Mouse (Mus musculus) thymus, adult 18-20 months (tissue): ENCODE data around the gene Asap3.

ENCODE experiments used
- DNase-seq, 2 experiments: peaks; one replicate each; pipeline ENCODE4 v3.0.0; 2022; ENCODE audit warnings: mixed read lengths in 2 of 2

Gene Asap3

DNA sequence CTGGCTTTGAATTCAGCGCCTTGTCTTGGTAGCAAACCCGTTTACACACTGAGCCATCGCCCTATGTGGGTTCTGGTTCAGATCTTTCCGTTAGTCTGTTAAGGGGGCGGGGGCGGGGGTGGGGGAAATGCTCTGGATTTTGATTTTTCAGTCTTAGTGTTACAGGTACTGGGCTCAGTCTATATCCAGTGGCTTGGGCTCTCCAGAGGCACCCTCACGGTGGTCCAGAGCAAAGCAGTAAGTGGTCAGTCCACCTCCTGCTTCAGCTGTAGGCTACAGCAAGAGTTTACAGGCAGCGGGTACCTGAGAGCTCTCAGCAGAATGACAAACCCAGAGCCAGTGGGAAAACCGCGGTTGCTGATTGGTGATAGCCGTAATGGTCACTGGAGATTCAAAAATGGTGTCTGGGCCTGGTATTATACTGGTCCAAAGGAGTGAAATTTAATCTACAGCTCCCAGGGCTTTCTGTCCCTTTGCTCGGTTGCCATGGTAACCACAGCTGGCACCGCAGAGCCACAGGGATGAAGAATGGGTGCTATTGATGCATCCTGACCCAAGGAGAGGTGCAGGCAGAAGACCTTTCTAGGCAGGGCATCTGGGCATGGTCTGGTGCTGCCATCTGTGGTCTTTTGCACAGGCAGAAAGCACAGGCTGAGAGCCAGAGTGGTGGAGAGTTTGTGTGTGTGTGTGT lies 17.5 kb downstream of the Asap3 start:
- DNase-seq: no peak

DNA sequence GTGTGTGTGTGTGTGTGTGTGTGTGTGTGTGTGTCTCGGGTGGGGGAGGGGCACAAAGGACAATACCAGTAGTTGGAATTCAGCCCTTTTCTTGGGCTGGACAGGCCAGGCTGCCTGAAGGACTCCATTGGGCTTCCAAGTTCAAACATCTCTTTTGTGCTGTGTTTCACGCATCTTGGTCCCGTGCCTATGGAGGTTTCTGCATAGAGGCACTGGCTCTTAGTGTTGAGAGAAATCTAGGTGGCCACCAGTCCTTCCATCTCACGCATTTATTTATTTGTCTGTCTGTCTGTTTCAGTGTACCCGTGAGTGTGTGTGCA lies 18.0 kb downstream of the Asap3 start:
- DNase-seq: no peak

DNA sequence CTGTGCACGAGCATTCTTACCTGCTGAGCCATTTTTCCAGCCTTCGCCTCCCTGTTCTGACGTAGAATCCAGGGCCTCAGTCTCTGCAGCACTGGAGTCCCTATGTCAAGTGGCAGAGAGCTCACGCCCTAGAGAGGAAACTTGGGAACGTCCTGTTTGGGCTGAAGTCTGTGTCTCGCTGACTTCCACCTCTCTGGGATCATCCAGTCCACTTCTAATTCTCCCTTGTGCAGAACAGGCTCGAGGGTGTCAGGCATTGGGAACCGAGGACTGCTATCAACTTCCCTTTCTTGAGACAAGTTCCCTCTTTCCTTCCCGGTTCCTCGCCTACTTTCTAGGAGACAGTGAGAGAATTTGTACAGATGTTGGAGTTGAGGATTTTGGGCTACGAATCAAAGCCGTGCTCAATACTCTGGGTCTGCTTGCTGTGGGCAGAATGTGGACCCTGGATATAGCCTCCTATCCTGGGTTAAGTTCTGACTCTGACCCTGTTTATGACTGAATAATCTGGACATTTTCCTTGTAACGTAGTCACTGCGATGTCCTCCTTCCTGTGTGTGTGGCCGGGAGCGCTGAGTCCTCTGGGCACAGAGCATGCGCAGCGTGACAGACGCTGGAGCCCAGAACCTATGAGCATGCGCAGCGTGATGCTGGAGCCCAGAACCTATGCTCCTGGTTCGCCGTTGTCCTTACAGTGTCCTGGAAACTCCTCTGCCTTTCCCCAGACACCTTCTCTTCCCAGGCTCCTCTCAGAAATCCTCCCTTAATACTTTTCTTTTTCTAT lies 18.7 kb downstream of the Asap3 start:
- no peak for DNase-seq

DNA sequence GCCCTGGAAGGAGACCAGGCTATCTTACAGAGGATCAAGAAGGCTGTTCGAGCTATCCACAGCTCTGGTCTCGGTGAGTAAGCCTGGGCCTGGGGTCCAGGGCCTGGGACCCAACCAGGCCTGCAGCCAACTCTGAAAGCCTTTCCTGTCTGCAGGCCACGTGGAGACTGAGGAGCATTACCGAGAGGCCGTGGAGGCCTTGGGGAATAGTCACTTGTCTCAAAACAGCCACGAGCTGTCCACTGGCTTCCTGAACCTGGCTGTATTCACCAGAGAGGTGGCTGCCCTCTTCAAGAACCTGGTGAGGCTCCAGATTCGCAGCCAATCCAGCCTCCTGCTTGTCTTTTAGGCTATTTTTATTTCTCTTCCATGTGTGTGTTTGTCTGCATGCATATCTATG lies 21.2 kb downstream of the Asap3 start:
- no peak for DNase-seq

DNA sequence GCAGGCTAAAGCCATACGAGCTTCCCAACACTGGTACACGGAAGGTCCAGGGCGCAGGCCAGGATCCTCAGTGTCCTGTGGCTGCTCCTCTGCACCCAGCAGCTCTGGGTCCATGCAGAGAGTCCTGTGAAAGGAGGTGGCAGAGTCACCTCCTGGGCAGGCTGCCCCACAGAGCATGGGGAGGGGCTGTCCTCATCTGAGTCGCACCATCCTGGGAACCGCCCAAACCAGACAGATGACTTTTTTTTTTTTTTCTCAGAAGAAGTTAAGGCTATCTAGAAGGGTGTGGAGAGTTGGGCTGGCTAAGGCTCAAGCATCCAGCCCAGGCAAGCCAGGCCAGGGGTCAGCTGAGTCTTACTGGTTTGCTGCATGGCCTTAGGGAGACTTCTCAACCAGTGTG lies 22.5 kb downstream of the Asap3 start:
- DNase-seq: no peak

DNA sequence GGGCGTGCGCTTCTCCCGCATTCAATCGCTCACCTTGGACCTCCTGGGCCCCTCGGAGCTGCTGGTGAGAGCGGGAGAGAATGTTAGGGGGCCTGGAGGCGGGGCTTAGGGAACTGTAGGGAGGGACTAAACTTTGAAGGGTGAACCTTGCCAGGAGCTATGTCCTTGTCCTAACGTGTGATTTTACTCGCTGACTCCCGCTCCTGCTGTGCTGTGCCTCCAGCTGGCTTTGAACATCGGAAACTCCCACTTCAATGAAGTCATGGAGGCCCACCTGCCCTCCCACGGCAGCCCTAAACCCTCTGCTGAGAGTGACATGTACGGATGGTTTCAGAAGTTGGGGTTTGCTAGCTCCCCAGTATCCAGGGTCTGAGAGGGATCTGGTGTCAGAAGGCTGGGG lies 32.5 kb downstream of the Asap3 start:
- no peak for DNase-seq

DNA sequence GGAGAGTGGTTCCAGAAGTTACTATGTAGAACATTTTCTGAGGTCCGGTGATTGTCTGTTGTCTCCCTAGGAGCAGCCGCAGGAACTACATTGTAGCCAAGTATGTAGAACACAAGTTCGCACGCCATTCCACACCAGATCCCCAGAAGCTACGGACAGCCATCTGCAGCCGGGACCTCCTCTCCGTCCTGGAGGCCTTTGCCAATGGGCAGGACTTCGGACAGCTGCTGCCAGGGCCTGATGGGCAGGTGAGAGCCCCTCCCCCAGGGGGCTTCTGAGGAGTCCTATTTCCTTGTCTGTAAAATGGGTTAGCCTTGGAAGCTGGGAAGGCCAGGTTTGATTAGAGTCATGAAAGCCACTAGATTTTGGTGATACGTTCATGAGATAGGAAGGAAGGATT lies 32.9 kb downstream of the Asap3 start:
- DNase-seq: no peak

DNA sequence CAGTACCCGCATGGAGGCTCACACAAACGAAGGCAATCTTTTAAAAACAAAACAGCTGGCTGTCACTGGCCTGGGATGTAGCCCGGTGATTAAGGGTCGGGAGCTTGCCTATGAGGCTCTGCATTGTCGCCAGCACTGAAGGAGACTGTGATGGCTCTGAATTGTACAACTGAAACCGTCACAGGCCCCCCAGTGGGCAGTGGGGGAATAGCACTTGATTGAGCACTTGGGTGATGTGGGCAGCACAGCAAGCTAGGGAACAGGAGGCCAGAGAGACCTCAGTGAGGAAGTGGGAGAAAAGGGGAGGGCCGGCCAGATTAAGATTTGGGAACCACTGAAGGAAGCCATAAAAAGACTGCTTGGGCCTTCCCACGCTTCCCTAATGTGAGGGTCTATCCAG lies 33.5 kb downstream of the Asap3 start:
- peak; percentile 55 to 56 for DNase-seq

DNA sequence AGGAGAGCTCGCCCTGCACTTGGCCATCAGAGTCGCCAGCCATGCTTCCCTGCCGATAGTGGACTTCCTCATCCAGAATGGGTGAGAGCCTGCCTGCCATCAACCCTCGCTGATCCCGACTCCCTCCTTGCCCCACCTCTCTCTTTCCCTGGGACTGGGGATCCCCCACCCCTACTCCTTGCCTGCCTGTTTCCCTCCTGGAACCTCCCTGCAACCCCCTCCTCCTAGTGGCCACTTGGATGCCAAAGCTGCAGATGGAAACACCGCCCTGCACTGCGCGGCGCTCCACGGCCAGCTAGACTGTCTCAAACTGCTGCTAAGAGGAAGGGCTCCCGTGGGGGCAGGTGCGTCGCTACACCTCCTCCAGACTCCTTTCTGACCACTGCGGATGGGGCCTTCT lies 34.0 kb downstream of the Asap3 start:
- DNase-seq: no peak

DNA sequence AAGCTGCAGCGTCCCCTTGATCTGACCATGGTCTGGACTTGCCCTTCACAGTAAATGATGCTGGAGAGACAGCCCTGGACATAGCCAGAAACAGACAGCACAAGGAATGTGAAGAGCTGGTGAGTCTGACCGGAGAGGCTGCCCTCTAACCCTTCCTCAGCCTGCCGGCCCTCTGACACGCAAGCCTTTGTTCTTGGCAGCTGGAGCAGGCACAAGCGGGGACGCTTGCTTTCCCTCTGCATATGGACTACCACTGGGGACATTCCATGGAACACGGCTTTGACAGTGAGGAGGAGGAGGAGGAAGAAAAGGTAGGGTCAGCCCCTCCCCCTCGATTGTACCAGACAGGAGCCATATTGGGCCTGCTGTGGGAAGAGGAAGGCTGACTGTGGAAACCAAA lies 34.8 kb downstream of the Asap3 start:
- no peak for DNase-seq

DNA sequence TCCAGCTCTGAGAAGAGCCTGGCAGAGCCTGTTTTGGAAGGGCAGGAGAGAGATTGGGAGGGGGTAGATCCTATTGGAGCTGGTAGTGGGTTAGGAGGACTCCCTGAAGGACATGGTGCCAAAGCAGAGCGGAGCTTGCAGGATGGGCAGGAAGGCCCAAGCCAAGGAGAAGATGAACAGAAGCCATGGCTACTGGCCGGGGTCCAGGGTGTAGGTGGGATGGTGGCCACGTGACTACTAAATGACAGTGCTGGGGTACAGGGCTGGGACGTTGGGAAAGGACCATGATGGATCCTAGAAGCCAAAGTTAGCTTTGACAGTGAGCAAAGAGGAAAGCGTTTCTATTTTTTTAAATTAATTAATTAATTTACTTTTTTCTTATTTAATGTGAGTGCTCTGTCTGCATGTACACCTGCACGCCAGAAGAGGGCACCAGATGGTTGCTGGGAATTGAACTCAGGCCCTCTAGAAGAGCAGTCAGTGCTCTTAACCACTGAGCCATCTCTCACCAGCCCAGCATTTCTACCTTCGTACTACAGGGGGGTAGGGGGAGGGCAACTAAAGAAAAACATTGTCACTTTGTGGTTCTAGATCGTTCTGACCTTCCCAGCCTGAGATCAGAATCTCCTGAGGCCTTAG lies 36.0 kb downstream of the Asap3 start:
- no peak for DNase-seq

DNA sequence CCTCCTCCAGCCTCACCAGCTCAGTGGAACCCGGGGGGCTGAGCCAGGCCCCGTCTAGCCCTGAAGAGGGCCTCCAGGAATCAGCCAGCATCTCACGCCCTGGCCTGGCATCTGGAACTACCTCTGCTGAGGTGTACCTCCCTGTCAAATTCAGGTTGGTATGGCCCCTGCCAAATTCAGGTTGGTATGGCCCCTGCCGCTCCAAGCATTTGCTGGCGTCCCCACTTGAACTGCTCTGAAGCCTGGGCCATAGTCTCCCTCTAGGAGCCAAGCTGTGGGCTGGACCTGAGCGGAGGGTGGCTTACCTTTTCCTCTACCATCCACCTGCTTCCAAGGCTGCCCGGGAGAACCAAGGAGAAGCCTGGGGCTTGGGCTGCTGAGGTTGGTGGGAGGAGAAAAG lies 36.6 kb downstream of the Asap3 start:
- no peak for DNase-seq

DNA sequence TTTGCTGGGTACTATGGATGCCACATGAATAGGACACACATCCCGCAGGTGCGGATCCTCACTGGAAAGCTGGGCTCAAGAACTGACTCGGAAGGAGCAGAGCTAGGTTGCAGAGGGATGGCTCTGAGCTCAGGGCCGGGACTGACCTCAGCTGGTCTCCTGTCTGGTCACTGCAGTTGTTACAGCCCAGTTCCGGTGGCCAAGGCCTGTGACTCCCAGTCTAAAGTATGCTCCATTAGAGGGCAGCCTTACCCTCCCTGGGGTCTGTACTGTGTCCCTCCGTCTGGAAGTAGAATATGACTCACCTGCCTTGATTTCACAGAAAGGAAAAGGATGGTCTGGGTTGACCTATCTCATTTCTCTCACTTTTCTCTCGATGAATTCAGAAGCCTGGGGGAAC lies 38.0 kb downstream of the Asap3 start:
- no peak for DNase-seq

DNA sequence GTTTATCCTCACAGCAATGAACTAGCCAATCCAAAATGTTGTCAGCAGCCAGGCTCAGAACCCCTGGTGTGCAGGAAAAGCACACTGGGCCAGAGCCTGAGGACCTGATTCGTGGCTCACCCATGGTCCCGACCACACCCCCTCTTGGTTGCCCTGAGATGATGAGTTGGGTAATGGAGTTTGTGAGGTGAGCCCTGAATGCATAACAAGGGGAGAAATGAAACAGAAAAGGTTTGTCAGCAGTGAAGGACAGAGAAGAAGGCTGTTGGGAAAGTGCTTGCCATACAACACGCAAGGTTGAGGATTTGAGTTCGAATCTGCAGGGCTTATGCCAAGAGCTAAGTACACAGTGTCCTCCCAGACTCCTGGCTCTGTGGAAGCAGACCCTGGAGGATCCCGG lies 39.5 kb downstream of the Asap3 start:
- DNase-seq: no peak

DNA sequence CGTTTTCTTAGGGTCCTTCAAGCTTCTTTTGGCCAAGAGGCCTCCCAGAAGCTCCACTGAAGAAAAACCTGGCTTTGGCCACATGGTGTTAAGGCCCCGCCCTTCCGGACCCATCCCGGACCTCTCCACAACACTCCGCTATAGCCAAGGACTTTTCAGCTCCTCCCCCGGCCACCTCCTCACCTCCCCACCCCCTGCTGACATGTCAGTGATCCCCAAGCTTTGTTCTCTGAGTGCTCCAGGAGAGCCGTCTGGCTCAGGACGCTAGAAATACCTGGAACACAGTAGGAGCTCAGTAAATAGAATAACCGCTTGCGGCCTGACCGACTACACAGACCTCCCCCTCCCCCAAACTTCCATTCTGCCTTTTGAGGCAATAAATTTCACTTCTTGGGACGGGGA lies 40.4 kb downstream of the Asap3 start:
- DNase-seq: no peak

DNA sequence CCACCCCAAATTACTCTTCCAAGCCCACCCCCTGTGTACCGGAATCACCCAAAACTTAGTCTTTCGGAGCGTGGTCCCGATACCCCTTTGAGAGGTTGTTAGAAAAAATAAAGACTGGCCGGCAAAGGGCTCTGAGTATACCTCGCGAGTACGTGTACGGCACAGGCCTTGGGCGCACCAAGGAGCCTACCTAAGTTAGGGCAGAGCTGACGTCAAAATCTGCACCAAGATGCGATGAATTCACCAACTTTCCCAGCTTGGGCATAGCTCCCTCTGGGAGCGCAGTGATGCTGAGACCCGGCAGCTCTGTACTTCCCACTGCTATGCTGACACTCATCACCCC lies 41.2 kb downstream of the Asap3 start:
- no peak for DNase-seq

DNA sequence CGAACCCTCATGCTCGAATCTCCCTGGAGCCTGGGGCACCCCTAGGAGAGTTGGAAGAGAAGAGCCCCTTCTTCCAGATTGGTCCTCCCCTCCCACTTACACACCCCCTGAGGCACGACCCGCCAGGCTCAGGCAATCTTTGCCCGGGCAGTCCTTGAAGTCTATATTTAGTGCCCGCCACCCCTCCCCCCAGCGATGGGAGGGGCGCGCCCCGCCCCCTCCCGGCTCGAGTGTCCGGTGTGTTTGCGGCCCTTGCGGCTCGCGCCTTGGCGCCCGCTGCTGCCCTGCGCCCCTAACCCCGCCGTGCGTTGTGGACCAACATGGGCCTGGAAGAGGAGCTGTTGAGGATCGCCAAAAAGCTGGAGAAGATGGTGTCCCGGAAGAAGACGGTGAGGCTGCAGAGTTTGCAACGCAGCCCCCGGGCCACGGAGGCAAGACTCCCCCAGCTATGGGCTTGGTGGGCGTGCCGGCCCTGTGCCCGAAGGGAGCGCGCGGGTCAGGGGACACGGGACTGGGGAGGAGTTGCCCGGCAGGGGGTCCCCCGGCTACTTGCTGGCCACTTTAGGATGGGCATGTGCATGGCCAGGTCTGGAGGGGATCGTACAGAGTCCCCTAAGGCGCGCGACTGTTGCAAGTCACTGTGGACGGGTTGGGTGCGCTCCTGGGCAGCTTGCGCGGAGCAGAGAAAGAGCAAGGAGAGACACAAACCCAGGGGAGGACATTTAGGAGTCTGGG lies 41.7 kb downstream of the Asap3 start, which contains the start of gene Tcea3:
Tcea3 (plus strand) TSS at position 1 of the 735 bp plus-strand sequence.
- no peak for DNase-seq

DNA sequence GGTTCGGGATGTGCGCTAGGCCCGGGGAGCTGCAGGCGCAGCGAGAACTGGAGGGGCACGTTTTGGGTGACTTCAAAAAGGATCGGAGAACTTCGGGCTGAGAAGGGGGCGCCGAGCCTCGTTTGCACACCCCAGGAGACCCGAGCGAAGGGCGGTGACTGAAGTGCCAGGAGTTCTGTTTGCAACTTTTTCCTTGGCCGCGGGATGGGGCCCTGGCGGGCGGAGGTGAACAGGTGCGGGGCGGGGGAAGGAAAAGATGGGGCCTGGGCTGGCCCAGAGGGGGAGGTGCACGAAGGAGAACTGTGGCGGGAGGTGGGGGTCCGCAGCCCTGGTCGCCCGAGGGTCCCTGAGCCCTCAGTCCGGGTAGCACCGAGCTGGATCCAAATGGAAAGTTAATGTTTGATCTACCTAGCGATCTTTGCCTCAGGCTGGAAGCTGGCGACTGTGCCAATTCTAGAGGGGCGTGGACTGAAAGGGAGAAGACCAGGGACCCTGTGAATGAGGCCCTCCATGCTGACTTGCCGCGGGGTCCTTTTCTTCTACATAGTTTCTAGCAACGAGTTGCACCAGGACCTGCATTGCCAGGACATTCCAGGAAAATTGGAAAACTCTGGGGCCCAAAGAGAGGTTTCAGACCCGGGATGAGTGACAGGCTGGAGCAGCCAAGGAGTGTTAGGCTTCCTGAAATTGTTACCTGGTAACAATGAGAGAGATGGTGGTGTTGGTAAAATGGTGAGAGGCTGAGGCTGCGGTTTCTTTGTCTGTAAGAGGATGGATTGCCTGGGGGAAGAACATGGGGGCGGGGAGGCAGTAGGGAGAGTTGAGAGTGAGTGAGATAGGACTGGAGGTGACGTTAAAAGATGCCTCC lies 42.5 kb downstream of the Asap3 start:
- DNase-seq: no peak

DNA sequence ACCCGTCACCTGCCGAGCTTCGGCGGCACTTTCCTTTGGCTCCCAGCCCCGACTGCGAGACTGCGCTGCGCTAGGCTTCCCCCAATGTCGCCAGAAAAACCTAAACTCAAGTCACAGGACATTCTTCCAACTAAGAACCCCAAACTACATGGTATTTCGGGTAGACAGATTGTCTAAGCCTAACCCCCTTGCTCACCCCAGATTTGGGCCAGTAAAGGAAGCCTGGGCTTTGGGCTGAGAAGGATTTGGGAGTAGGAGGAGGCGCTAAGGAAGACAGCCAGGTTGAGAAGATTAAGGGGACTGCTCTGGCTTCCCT lies 43.1 kb downstream of the Asap3 start:
- DNase-seq: no peak

DNA sequence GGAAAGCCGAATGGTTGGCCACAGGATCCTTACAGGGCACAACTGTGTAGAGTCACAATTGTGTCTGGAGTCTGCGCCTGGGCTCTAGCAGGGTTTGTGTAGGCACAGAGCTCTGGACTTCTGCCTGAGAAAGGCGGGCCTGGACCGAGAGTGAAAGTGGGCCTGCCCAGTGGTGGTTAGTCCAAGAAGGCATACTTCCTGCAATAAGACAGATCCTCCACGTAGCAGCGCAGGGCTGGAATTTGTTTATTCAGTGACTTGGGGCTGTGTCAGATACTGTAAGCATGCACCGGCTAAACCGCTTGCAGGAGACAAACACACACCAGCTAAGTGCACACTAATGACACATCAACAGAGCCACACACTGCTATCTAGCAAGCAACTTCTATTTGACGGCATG lies 43.6 kb downstream of the Asap3 start:
- DNase-seq: no peak

DNA sequence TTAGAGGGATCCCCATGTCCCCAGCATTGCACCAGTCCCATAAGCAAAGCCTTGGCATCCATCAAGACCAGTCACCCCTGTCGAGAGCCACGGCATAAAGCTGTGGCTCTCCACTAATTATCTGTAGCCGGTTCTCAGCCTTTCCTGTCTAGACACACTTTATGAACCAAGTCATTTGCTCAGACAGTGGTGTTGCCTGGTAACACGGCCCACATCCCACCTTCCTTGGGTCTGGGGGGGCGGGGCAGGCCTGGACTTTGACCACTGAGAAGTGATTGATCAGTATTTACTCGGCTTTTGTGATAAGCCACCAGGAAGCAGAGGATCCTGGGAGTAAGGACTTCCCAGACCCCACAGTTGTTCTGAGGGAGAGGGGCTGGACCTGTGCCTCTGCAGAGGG lies 49.8 kb downstream of the Asap3 start:
- DNase-seq: no peak

DNA sequence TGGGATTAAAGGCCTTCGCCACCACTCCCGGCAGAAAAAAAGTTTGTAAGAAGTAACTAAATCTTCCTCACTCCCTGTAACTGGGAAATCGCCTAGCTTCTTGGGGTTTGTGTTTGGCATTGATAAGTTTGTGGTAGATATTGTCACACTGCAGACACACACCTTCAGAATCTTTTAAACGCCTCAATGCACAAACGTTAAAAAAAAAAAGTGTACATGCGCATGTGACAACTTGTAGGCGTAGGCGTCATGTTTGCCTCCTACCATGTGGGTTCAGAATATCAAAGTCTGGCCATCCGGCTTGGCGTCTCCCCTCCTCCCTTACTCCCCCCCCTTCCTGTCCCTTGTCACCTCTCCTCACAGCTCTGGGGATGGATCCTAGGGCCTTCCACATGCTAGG lies 50.5 kb downstream of the Asap3 start:
- DNase-seq: no peak

DNA sequence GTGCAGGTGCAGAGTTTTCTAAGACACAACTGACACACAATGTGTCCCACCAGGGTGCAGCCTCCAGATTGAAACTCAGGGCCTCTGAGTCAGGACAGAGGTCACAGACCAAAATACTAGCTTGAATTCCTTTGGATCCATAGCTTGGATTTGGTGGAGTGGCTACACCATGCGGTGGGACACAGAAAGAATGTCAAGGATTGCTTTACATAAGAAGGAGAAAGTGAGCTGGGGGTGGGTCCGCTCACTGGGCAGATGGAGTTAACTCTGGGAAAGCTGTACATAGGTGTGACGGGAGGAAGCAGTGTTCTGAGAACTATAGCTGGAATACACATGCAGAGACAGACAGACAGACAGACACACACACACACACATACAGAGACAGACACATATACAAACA lies 53.8 kb downstream of the Asap3 start:
- no peak for DNase-seq
